Mouse (Mus musculus): ENCODE results near the gene Arhgap31.

DNA sequence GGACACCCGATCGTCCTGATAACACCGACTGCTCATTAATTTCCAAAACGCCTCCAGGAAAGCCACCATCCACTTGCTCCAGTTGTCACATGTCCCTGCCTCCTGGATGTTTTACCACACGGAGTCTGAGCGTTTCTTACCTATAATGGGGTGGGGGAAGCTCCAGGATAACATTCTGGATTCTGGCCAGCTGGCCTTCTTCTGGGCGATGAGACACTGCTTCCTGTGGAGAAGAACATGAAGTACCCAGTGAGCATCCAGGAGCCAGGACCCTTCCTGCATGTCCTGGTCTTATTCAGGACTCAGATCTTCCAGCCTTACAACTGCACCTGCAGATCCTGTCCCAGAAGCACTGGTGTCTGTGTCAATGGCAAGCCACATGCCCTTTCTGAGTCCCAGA is 87.7 kb downstream of the Arhgap31 start:
- TF ChIP-seq SMC3 (IDR thresholded peaks at IDR 0.05; ENCODE audit: low read depth, low read length) (no peak), GATA1 (IDR thresholded peaks at IDR 0.05; ENCODE audit: low read depth, low read length) (no peak), MAZ (IDR thresholded peaks at IDR 0.05; ENCODE audit: low read depth, low read length) (no peak), ZMIZ1 (IDR thresholded peaks at IDR 0.05; ENCODE audit: low read depth, low read length) (no peak)
